Mouse (Mus musculus): Measurements from ENCODE around the gene Galntl6.
"Not testable (repeated sequence)": the region's sequence is repeated elsewhere in the genome, so short reads cannot be mapped to it uniquely, and the experiment has no call there.

Galntl6 gene

GRCm38 (mm10) chr8:58597834-58598233 is 314.6 kb downstream of the Galntl6 start:
- DNase-seq, result no peak

- DNase-seq, result no peak
These were observed 337.1 kb downstream of the Galntl6 start for GRCm38 (mm10) chr8:58575346-58575745.

- no peak for DNase-seq
These were observed 344.4 kb downstream of the Galntl6 start for GRCm38 (mm10) chr8:58568086-58568485.

- DNase-seq, result peak; percentile 6
These were observed 346.3 kb downstream of the Galntl6 start for GRCm38 (mm10) chr8:58566115-58566514.

- no peak for DNase-seq
These were observed 376.7 kb downstream of the Galntl6 start for GRCm38 (mm10) chr8:58535781-58536180.

GRCm38 (mm10) chr8:58534631-58535030 is 377.8 kb downstream of the Galntl6 start:
- no peak for DNase-seq

- no peak for DNase-seq
These were observed 389.0 kb downstream of the Galntl6 start for GRCm38 (mm10) chr8:58523443-58523842.

- DNase-seq, result no peak
These were observed 390.5 kb downstream of the Galntl6 start for GRCm38 (mm10) chr8:58521932-58522331.

GRCm38 (mm10) chr8:58510516-58510915 is 401.9 kb downstream of the Galntl6 start:
- DNase-seq, result no peak

- no peak for DNase-seq
These were observed 403.4 kb downstream of the Galntl6 start for GRCm38 (mm10) chr8:58509051-58509450.

- no peak for DNase-seq
These were observed 425.3 kb downstream of the Galntl6 start for GRCm38 (mm10) chr8:58487099-58487498.

- DNase-seq, result not testable (repeated sequence)
These were observed 449.1 kb downstream of the Galntl6 start for GRCm38 (mm10) chr8:58463342-58463741.

GRCm38 (mm10) chr8:58442696-58443095 is 469.7 kb downstream of the Galntl6 start:
- DNase-seq, result no peak

- no peak for DNase-seq
These were observed 494.0 kb downstream of the Galntl6 start for GRCm38 (mm10) chr8:58418481-58418880.

GRCm38 (mm10) chr8:58417551-58417950 is 494.9 kb downstream of the Galntl6 start:
- DNase-seq, result peak; percentile 7

- no peak for DNase-seq
These were observed 515.9 kb downstream of the Galntl6 start for GRCm38 (mm10) chr8:58396500-58396899.

GRCm38 (mm10) chr8:58395879-58396278 is 516.6 kb downstream of the Galntl6 start:
- no peak for DNase-seq

- no peak for DNase-seq
These were observed 540.1 kb downstream of the Galntl6 start for GRCm38 (mm10) chr8:58372389-58372788.

GRCm38 (mm10) chr8:58371979-58372378 is 540.5 kb downstream of the Galntl6 start:
- no peak for DNase-seq

GRCm38 (mm10) chr8:58331151-58331550 is 581.3 kb downstream of the Galntl6 start:
- no peak for DNase-seq

GRCm38 (mm10) chr8:58313482-58313881 is 599.0 kb downstream of the Galntl6 start:
- DNase-seq, result no peak

- DNase-seq, result no peak
These were observed 621.0 kb downstream of the Galntl6 start for GRCm38 (mm10) chr8:58291487-58291886.

- DNase-seq, result no peak
These were observed 622.4 kb downstream of the Galntl6 start for GRCm38 (mm10) chr8:58290080-58290479.

GRCm38 (mm10) chr8:58265485-58265884 is 647.0 kb downstream of the Galntl6 start:
- no peak for DNase-seq

GRCm38 (mm10) chr8:58258577-58259315 is 653.7 kb downstream of the Galntl6 start:
- no peak for DNase-seq
